Mouse (Mus musculus) C2C12 (cell line): ENCODE data around the gene Mre11a.

Source experiments
- CTCF ChIP-seq: IDR thresholded peaks from one replicate; pipeline ENCODE4 v1.5.1; 2011; ENCODE audit not compliant: control insufficient read depth, insufficient read depth, insufficient read length
- MAX ChIP-seq: IDR thresholded peaks from one replicate; pipeline ENCODE4 v1.6.1; 2011; ENCODE audit warnings: mild to moderate bottlenecking, control low read depth
- MYOD1 ChIP-seq: IDR thresholded peaks from one replicate; pipeline ENCODE4 v1.6.1; 2011; ENCODE audit warnings: low read depth; ENCODE audit not compliant: control insufficient read depth, insufficient read length
- USF1 ChIP-seq: IDR thresholded peaks from one replicate; pipeline ENCODE4 v1.6.1; 2011; ENCODE audit warnings: low read depth, mild to moderate bottlenecking, control low read depth, moderate library complexity

DNA sequence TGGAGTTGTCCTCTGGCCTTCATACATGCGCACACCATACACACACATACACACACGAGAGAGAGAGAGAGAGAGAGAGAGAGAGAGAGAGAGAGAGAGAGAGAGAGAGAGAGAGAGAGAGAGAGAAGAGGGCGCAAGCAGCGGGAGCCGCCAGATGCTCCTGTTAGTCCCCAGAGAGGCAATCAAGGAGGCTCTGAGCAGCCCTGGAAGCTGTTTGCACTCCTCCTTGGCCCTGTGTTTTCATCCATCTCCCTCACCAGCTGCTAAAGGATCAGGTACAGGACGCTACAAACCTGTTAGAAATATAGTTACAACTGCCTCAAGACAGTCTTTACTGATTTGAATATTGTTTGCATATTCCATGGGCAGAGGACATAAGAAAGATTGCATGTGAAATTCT lies 14.6 kb upstream of the Mre11a start:
- TF ChIP-seq CTCF (no peak), MYOD1 (no peak), USF1 (no peak), MAX (no peak)
